Mouse (Mus musculus): ENCODE results near the gene Adgrb2. TPM values are rescaled to one million over a fixed set of nuclear protein-coding genes. Genes with fewer than 3 reads are reported as not detected.

Adgrb2 gene
- polyA plus RNA-seq, 1 experiment from 2014 or later, result 0.33 TPM

- Histone ChIP-seq H3K27me3 (replicated peaks; ENCODE audit: insufficient read depth, low read length) (no peaks in the 10 kb centered on the region), H3K4me2 (replicated peaks; ENCODE audit: low read depth, low read length) (no peak overlapping the region), H3K9ac (replicated peaks; ENCODE audit: low read depth) (no peak overlapping the region), H3K4me1 (ENCODE audit: insufficient read depth, low read depth, low read length) (no peaks in the 10 kb centered on the region), H3K27ac (ENCODE audit: low read length) (no peak overlapping the region), H3K4me3 (ENCODE audit: low read depth, low read length) (no peak overlapping the region), H3K9me3 (ENCODE audit: low read length) (no peaks in the 10 kb centered on the region), H3K36me3 (ENCODE audit: insufficient read depth, low read length) (no peaks in the 10 kb centered on the region)
- DNase-seq (ENCODE audit: low spot score), result no peak
- 83% methylated on average over 16 of the region's 16 CpGs for WGBS
- ATAC-seq, result 0 out of 2 replicates have a peak, but pooled peaks have one; percentile 19
- TF ChIP-seq EP300 (IDR thresholded peaks at IDR 0.05) (no peak), CTCF (IDR thresholded peaks at IDR 0.05) (no peak)
Measured at GRCm38 (mm10) chr4:129993944-129994695, 9.4 kb downstream of the Adgrb2 start.

- no peak overlapping the region for H3K4me3 ChIP-seq (ENCODE audit: low read depth, low read length)
- H3K27ac ChIP-seq (ENCODE audit: low read length), result no peak overlapping the region
- no peak overlapping the region for H3K9ac ChIP-seq (replicated peaks; ENCODE audit: low read depth)
- H3K9me3 ChIP-seq (ENCODE audit: low read length), result no peaks in the 10 kb centered on the region
- no peak overlapping the region for H3K4me2 ChIP-seq (replicated peaks; ENCODE audit: low read depth, low read length)
- no peak for TF ChIP-seq CTCF (IDR thresholded peaks at IDR 0.05)
- TF ChIP-seq EP300 (IDR thresholded peaks at IDR 0.05), result no peak
- no peaks in the 10 kb centered on the region for H3K36me3 ChIP-seq (ENCODE audit: insufficient read depth, low read length)
- WGBS, result 74% methylated on average over 5 of the region's 5 CpGs
- H3K4me1 ChIP-seq (ENCODE audit: insufficient read depth, low read depth, low read length), result no peaks in the 10 kb centered on the region
- no peaks in the 10 kb centered on the region for H3K27me3 ChIP-seq (replicated peaks; ENCODE audit: insufficient read depth, low read length)
- no peak for DNase-seq (ENCODE audit: low spot score)
- ATAC-seq, result no peak
Measured at GRCm38 (mm10) chr4:129994728-129995127, 10.1 kb downstream of the Adgrb2 start.

- Histone ChIP-seq H3K36me3 (ENCODE audit: insufficient read depth, low read length) (no peaks in the 10 kb centered on the region), H3K4me2 (replicated peaks; ENCODE audit: low read depth, low read length) (no peak overlapping the region), H3K9me3 (ENCODE audit: low read length) (no peaks in the 10 kb centered on the region), H3K4me1 (ENCODE audit: insufficient read depth, low read depth, low read length) (no peaks in the 10 kb centered on the region), H3K9ac (replicated peaks; ENCODE audit: low read depth) (no peak overlapping the region), H3K27me3 (replicated peaks; ENCODE audit: insufficient read depth, low read length) (no peaks in the 10 kb centered on the region), H3K27ac (ENCODE audit: low read length) (no peak overlapping the region), H3K4me3 (ENCODE audit: low read depth, low read length) (no peak overlapping the region)
- WGBS, result 91% methylated on average over 8 of the region's 8 CpGs
- no peak for ATAC-seq
- TF ChIP-seq EP300 (IDR thresholded peaks at IDR 0.05) (no peak), CTCF (IDR thresholded peaks at IDR 0.05) (no peak)
- DNase-seq (ENCODE audit: low spot score), result no peak
Measured at GRCm38 (mm10) chr4:129995255-129995654, 10.6 kb downstream of the Adgrb2 start.

GRCm38 (mm10) chr4:129996015-129996414 is 11.3 kb downstream of the Adgrb2 start:
- WGBS, result 72% methylated on average over 4 of the region's 4 CpGs

GRCm38 (mm10) chr4:129998124-129998523 is 13.5 kb downstream of the Adgrb2 start:
- Histone ChIP-seq H3K36me3 (ENCODE audit: insufficient read depth, low read length) (no peaks in the 10 kb centered on the region), H3K4me2 (replicated peaks; ENCODE audit: low read depth, low read length) (no peak overlapping the region), H3K9ac (replicated peaks; ENCODE audit: low read depth) (no peak overlapping the region), H3K27ac (ENCODE audit: low read length) (no peak overlapping the region), H3K9me3 (ENCODE audit: low read length) (no peaks in the 10 kb centered on the region), H3K27me3 (replicated peaks; ENCODE audit: insufficient read depth, low read length) (no peaks in the 10 kb centered on the region), H3K4me1 (ENCODE audit: insufficient read depth, low read depth, low read length) (no peaks in the 10 kb centered on the region), H3K4me3 (ENCODE audit: low read depth, low read length) (no peak overlapping the region)
- TF ChIP-seq CTCF (IDR thresholded peaks at IDR 0.05) (no peak), EP300 (IDR thresholded peaks at IDR 0.05) (no peak)
- 51% methylated on average over 11 of the region's 11 CpGs for WGBS
- ATAC-seq (no peak), DNase-seq (ENCODE audit: low spot score) (no peak)

More at GRCm38 (mm10) chr4:129996015-129996414, 11.3 kb downstream of the Adgrb2 start:
- Histone ChIP-seq H3K36me3 (ENCODE audit: insufficient read depth, low read length) (no peaks in the 10 kb centered on the region), H3K4me2 (replicated peaks; ENCODE audit: low read depth, low read length) (no peak overlapping the region), H3K9me3 (ENCODE audit: low read length) (no peaks in the 10 kb centered on the region), H3K4me1 (ENCODE audit: insufficient read depth, low read depth, low read length) (no peaks in the 10 kb centered on the region), H3K4me3 (ENCODE audit: low read depth, low read length) (no peak overlapping the region), H3K9ac (replicated peaks; ENCODE audit: low read depth) (no peak overlapping the region), H3K27ac (ENCODE audit: low read length) (no peak overlapping the region), H3K27me3 (replicated peaks; ENCODE audit: insufficient read depth, low read length) (no peaks in the 10 kb centered on the region)
- TF ChIP-seq EP300 (IDR thresholded peaks at IDR 0.05), result no peak
- peak; percentile 29; the same call in 1 of the 2 replicates for TF ChIP-seq CTCF (IDR thresholded peaks at IDR 0.05)
- no peak for DNase-seq (ENCODE audit: low spot score)
- ATAC-seq, result no peak

- peak; percentile 26 for ATAC-seq
- Histone ChIP-seq H3K36me3 (ENCODE audit: insufficient read depth, low read length) (no peaks in the 10 kb centered on the region), H3K27ac (ENCODE audit: low read length) (no peak overlapping the region), H3K27me3 (replicated peaks; ENCODE audit: insufficient read depth, low read length) (no peaks in the 10 kb centered on the region), H3K9ac (replicated peaks; ENCODE audit: low read depth) (no peak overlapping the region), H3K4me3 (ENCODE audit: low read depth, low read length) (no peak overlapping the region), H3K4me1 (ENCODE audit: insufficient read depth, low read depth, low read length) (no peaks in the 10 kb centered on the region; the same call in 1 of the 2 replicates), H3K4me2 (replicated peaks; ENCODE audit: low read depth, low read length) (no peak overlapping the region), H3K9me3 (ENCODE audit: low read length) (no peaks in the 10 kb centered on the region)
- DNase-seq (ENCODE audit: low spot score), result peak; percentile 61
- TF ChIP-seq CTCF (IDR thresholded peaks at IDR 0.05) (no peak; the same call in 1 of the 2 replicates), EP300 (IDR thresholded peaks at IDR 0.05) (no peak)
- 16% methylated on average over 5 of the region's 5 CpGs for WGBS
Measured at GRCm38 (mm10) chr4:130001710-130002109, 17.0 kb downstream of the Adgrb2 start.

Data from lung, postnatal 0 days (tissue).